Mouse (Mus musculus): ENCODE results near the gene 0610037L13Rik.

Gene 0610037L13Rik

GRCm38 (mm10) chr4:107920336-107920735, 30.7 kb downstream of the 0610037L13Rik start:
- DNase-seq (ENCODE audit: low spot score) = no peak

DNA sequence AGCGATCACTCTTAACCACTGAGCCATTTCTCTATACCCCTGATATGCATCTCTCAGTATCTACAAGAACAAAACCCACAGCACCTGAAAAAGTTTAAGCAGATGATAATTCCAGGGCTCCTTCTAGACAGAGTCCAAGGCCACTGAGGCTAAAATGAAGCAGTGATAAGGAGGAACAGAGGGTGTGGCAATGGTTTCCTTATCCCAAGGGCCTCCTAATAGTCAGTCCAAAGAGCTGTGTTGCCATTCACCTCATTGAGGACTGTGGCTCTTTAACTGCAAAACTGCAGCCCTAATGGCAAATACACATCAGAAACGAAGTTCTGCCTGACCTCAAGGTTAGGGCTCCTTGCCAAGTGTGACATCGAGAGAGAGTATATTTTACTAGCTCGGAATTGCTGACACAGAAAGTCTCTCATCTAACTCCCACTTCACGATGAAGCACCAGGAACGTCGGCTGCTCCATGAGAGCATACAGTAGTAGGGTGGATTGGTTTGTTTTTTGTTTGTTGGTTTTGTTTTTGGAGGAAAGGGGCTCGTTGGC, 31.6 kb downstream of the 0610037L13Rik start:
- DNase-seq (ENCODE audit: low spot score) = no peak

DNA sequence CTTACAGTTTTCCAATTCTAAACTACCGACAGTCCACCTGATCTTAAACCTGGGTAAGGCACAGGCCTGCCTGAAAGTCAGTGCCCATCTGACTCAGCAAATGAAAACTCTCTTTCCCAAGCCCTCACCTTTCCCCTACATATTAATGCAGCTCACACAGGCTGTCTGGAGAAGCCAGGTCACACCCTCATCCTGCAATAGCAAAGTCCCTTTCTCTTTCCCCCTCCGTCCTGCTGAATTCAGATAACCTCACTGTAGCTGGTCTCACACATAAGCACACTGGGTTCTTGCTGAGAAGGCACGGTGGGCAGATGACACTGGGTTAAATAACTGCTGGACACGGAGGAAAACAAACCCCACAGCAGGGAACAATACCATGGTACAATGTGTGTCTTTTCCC, 32.3 kb downstream of the 0610037L13Rik start:
- DNase-seq (ENCODE audit: low spot score) = no peak

GRCm38 (mm10) chr4:107923145-107923802, 33.7 kb downstream of the 0610037L13Rik start, which contains the start of gene Cpt2:
Cpt2 (minus strand) TSS chr4:107923610.
- DNase-seq (ENCODE audit: low spot score) = peak; percentile 98

- DNase-seq (ENCODE audit: low spot score) = no peak
These were observed 34.2 kb downstream of the 0610037L13Rik start for GRCm38 (mm10) chr4:107923803-107924194.

- DNase-seq (ENCODE audit: low spot score) = no peak
These were observed 38.7 kb downstream of the 0610037L13Rik start for GRCm38 (mm10) chr4:107928269-107928668.

- no peak for DNase-seq (ENCODE audit: low spot score)
These were observed 39.1 kb downstream of the 0610037L13Rik start for GRCm38 (mm10) chr4:107928726-107929125.

DNA sequence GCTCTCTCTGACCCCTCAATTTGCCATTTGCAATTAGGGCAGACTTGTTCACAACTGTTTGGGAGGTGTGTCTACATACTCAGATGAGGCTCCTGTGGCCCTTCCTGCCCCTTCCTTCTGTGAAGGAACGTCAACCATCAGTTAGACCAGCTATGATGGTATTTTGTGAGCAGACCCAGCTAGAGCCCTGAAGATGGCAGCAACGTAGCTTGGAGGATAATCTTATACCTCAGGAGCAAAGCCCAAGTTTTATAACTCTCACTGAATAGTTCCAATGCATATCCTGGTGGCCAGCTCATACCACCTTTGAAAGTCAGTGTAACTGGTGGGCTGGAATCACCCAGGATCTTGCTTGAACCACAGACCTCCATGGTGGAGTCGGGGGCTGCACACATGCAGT, 41.8 kb downstream of the 0610037L13Rik start:
- no peak for DNase-seq (ENCODE audit: low spot score)

- no peak for DNase-seq (ENCODE audit: low spot score)
These were observed 43.6 kb downstream of the 0610037L13Rik start for GRCm38 (mm10) chr4:107933239-107933638.

GRCm38 (mm10) chr4:107935254-107935653, 45.6 kb downstream of the 0610037L13Rik start:
- DNase-seq (ENCODE audit: low spot score) = no peak

GRCm38 (mm10) chr4:107937338-107937737, 47.7 kb downstream of the 0610037L13Rik start:
- DNase-seq (ENCODE audit: low spot score) = no peak

DNA sequence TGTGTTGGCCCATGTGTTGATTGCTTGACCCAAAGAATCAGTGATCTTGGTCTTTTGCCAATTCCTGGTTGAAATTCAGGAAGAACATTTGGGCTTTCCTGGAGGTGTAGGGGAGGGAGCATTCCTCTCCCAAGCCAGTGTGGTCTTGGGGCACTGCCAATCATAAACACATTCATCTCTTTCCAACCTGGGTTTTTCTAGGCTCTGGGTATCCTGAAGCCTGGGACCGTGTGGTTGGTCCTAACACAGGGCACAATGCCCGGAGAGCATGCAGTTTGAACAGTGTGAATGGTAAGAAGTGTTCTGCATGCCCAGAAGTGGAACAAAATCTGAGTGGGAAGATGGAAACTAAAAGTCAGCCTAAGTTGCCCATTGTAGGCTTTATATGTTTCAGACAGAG, 48.5 kb downstream of the 0610037L13Rik start:
- DNase-seq (ENCODE audit: low spot score) = no peak

DNA sequence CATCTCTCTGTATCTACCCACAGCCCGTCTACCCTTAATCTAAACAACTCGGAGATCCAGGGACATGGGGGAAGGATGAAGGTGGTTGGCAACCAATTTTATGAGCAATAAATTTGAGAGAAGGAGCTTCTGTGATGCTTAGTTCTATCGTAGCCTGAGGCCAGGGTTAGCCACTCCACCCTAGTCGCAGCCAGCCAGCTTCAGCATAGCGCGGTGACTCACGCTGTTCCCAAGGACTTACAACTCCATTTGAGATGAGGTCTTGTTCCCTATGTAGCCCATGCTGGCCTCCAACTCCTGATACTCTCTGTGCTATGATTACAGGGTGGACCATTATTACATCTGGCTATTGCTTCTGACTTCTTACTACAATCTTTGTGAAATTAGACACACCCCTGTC, 53.1 kb downstream of the 0610037L13Rik start:
- no peak for DNase-seq (ENCODE audit: low spot score)

GRCm38 (mm10) chr4:107944141-107944540, 54.5 kb downstream of the 0610037L13Rik start:
- DNase-seq (ENCODE audit: low spot score) = no peak

Data from spleen, adult 12 weeks (tissue).